Mouse (Mus musculus) olfactory bulb, adult 2 months (tissue): Measurements from ENCODE around the gene Iqsec3. TPM values are rescaled to one million over a fixed set of nuclear protein-coding genes. Genes with fewer than 3 reads are reported as not detected.

Experiments
- H3K27ac ChIP-seq: fragments of 200-500 bp; 2 replicates; pipeline ENCODE4 v1.5.1; 2012; ENCODE audit warnings: low read depth, low read length; ENCODE audit not compliant: insufficient read depth
- H3K4me1 ChIP-seq: fragments of 200-500 bp; 2 replicates; pipeline ENCODE4 v1.6.1; 2012; ENCODE audit warnings: low read length; ENCODE audit not compliant: control insufficient read depth, insufficient read depth
- H3K4me3 ChIP-seq: fragments of 200-500 bp; 2 replicates; pipeline ENCODE4 v1.5.1; 2012; ENCODE audit warnings: mild to moderate bottlenecking, low read depth, low read length, moderate library complexity; ENCODE audit not compliant: insufficient read depth
- CTCF ChIP-seq: fragments of 200-500 bp; IDR thresholded peaks from 2 replicates; pipeline ENCODE4 v1.5.1; 2012; ENCODE audit warnings: low read depth, mild to moderate bottlenecking, low read length, moderate library complexity; ENCODE audit not compliant: insufficient read depth
- POLR2A ChIP-seq: fragments of 200-500 bp; IDR thresholded peaks from 2 replicates; pipeline ENCODE4 v1.6.1; 2012; ENCODE audit warnings: mild to moderate bottlenecking, low read depth, low read length, moderate library complexity; ENCODE audit not compliant: insufficient read depth
- WGBS: fragments of 180-500 bp; shearing (Covaris S2); methylation state at CpG from one replicate; pipeline ENCODE4 v1.1.7; 2018; 5-methylcytosine and 5-hydroxymethylcytosine counted together
- polyA plus RNA-seq: library from polyadenylated mRNA; stranded (reverse); fragments of >200 nt; gene quantifications from 2 replicates; pipeline ENCODE4 v1.2.4, GENCODE M21; 2012; ENCODE audit warnings: low replicate concordance; ENCODE audit not compliant: missing spikeins, insufficient read depth, insufficient read length

Iqsec3 gene
- polyA plus RNA-seq, 1 experiment: not detected

DNA sequence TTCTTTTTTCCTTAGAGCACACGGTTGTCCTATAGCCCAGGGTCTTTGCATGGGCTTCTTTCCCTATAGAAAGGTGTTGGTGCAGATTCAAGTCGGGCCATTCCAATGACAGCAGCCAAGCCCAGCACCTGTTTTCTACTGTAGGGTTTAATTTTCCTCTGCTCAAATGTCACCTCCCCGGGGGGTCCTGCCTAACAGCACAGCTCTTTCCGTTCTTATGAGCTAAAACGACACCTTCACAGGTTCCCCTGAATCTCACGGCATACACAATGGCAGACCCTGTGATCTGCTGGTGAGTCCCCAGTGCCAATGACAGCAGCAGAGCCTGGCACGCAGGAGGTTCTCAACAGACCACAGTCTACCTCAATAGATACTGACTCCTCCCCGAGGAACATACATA is 16.1 kb downstream of the Iqsec3 start:
- 0 out of 2 replicates have a peak overlapping the region, but pooled peaks have one; percentile 0 for H3K27ac ChIP-seq
- H3K4me3 ChIP-seq: no peak overlapping the region
- 50% methylated on average over 8 of the region's 8 CpGs for WGBS
- TF ChIP-seq POLR2A (no peak), CTCF (no peak)
- H3K4me1 ChIP-seq: peaks cover 41% of the 10 kb centered on the region

DNA sequence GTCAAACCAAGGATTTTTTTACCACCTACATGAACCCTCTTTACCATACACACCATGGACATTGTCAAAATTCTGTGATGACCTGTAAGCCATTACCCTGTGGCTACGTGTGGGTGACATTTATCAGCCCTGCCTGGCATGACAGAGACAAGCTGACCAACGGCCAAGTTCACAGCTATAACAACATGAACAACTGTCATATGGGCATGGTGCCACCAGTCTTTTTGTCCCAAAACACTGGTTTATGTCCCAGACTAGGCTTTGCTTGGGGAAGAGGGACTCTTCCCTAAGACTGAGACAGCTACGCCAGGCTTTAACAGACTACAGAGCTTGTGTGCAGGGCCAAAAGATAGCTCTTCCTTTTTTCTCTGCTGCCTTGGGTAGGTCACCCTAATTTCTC is 16.8 kb downstream of the Iqsec3 start:
- TF ChIP-seq CTCF (no peak), POLR2A (no peak)
- H3K27ac ChIP-seq: no peak overlapping the region
- 68% methylated on average over 3 of the region's 3 CpGs for WGBS
- peaks cover 43% of the 10 kb centered on the region for H3K4me1 ChIP-seq
- H3K4me3 ChIP-seq: no peak overlapping the region

DNA sequence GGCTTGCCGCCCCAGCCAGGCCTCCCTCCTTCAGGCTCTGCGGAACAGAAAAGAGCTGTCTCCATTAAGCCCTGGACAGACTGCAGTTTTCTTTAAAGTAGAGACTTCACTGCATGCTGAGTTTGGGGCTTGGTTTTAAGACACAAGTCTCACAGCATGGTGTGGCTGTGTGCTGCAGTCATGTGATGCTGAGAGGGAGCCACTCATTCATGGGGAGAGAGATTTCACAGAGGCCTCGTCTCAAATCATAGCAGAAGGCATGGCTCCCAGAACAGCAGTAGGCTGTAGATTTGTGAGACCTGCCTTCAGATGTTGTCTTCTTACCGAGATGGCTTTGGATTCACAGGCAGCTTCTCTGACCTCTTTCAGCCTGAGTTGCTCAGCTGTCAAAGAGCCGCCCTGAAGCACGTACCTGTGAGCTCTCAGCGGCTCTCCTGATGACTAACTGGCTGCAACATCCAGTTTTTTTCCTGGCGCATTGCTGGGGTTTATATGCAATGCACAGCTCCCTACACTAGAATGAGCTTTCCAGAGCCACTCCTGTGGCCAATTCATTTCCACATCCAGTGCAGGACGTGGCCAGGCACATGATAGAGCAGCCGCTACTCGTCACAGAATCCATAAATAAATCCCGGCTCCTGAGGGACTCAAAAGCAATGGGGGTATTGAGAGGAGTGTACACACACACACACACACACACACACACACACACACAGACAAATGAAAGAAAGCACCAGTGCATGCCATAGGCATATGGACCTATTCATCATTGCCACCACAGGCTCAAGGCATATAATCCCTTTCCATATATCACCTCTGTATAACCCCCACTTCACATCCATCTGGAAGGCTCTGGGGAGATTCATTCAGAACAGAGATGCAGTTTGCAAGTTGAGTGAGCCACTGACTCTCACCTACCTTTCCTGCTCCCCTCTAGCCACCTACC is 18.7 kb downstream of the Iqsec3 start:
- Histone ChIP-seq H3K27ac (peak overlapping the region; percentile 51; the same call in 1 of the 2 replicates), H3K4me1 (peaks cover 43% of the 10 kb centered on the region), H3K4me3 (no peak overlapping the region)
- TF ChIP-seq POLR2A (no peak), CTCF (no peak)
- 55% methylated on average over 12 of the region's 12 CpGs for WGBS

DNA sequence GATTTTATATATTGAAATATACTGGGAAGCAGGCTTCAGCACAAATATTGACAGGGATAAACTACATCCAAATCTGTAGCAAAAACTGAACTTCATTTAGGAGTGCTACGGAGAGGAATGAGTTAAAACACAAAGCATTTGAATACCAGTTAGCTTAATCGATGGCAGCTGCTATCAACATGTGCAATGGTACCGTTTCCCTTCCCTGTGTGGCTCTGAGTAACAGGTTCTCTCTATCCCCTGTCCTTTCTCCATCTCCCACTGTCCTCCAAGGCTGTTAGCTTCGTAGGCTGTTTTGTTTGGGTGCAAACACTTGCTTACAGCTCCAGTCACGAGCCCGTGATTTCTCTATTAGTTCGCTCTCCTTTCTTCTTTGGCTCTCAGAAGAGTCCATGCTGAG is 19.7 kb downstream of the Iqsec3 start:
- 34% methylated on average over 7 of the region's 7 CpGs for WGBS
- H3K27ac ChIP-seq: no peak overlapping the region
- H3K4me3 ChIP-seq: no peak overlapping the region
- TF ChIP-seq POLR2A (no peak), CTCF (no peak)
- peaks cover 39% of the 10 kb centered on the region for H3K4me1 ChIP-seq

DNA sequence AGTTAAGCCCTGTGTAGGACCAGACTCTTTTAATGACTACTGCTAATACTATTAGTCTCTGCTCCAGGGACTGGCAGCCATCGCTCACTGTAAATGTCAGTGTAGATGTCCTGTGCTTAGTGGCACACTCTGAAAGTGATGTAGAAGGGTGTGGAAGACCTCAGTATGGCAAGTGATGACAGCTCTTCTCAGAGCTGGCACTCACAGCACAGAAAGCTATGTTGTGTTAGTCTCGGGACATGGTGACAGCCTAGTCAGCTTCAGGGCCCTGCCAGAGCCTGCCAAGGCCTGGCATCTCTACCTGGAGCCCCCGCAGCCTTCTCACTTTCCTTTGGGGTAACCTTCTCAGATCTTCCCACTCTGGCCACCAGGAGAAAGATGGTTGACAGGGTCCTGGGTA is 21.8 kb downstream of the Iqsec3 start:
- 86% methylated on average over 3 of the region's 3 CpGs for WGBS
- Histone ChIP-seq H3K4me3 (no peak overlapping the region), H3K27ac (no peak overlapping the region), H3K4me1 (peaks cover 30% of the 10 kb centered on the region)
- TF ChIP-seq POLR2A (no peak), CTCF (no peak)

DNA sequence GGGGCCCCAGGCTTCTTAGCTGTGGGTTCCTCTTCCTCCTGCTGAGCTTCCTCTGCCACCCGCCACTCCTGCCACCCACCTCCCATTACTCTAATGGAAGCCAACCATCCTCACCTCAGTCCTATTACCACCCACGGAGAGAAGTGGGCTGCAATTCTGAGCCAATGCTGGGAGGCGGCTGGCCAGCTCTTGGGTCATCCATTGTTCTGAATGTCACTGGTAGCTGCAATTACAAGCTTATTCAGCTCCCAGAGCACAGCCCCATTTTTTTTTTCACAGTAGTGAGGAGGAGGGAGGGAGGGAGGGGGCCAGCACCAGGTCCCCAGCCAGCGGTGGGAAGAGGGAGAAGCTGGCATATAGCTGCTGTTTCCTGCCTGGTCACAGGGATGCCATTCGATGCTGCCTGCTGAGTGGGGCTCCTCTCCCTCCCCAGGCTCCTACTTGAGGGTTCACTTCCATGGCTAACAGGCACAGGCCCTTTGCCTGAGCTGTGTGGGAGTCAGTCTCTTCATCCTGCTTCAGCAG is 32.7 kb downstream of the Iqsec3 start:
- 11% methylated on average over 5 of the region's 5 CpGs for WGBS
- Histone ChIP-seq H3K4me1 (peaks cover 35% of the 10 kb centered on the region), H3K27ac (peak overlapping the region; percentile 55), H3K4me3 (no peak overlapping the region)
- TF ChIP-seq CTCF (no peak), POLR2A (no peak)

DNA sequence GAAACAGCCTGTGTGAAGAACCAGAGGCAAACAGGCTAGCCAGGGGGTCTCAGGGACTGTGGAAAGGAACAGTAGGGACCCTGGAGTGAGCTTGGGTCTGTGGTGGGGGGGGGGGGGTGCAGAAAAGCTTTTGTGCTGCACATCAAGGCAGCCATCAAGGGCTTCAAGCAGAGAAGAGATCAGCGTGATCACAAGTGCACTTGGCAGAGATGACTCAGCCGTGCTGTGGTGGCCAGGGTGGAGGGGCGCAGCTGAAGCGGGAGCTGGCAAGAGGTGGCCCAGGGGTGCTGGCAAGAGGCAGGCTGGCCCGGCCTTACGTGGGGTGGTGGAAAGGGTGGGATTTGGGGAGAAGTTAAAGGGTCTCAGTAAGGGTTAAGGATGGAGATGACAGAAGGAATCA is 48.6 kb downstream of the Iqsec3 start:
- no peak for TF ChIP-seq POLR2A
- no peak for TF ChIP-seq CTCF
- 15% methylated on average over 6 of the region's 6 CpGs for WGBS
- no peak overlapping the region for H3K4me3 ChIP-seq
- H3K27ac ChIP-seq: peak overlapping the region; percentile 12; the same call in 1 of the 2 replicates
- peaks cover 18% of the 10 kb centered on the region for H3K4me1 ChIP-seq

DNA sequence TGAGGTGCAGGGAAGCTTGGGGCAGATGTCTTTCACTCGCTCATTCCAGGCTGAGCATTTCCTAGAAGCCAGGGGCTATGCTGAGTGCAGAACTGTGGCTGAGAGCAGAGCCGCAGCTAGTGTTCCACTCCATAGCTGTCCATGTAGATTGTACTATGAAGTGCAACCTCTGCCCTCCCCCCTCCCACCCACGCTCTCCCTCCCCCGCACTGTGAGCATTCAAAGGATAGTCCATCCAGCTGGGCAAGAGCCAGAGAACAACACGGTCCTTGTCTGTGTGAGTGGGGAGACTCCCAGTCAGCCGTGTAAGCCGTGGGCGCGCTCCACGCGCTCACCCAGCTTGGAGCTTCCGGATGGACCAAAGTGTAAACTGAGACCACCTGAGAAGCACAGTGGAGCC is 49.1 kb downstream of the Iqsec3 start:
- Histone ChIP-seq H3K4me3 (no peak overlapping the region), H3K27ac (no peak overlapping the region), H3K4me1 (peaks cover 18% of the 10 kb centered on the region)
- TF ChIP-seq CTCF (no peak), POLR2A (no peak)
- 41% methylated on average over 12 of the region's 12 CpGs for WGBS

DNA sequence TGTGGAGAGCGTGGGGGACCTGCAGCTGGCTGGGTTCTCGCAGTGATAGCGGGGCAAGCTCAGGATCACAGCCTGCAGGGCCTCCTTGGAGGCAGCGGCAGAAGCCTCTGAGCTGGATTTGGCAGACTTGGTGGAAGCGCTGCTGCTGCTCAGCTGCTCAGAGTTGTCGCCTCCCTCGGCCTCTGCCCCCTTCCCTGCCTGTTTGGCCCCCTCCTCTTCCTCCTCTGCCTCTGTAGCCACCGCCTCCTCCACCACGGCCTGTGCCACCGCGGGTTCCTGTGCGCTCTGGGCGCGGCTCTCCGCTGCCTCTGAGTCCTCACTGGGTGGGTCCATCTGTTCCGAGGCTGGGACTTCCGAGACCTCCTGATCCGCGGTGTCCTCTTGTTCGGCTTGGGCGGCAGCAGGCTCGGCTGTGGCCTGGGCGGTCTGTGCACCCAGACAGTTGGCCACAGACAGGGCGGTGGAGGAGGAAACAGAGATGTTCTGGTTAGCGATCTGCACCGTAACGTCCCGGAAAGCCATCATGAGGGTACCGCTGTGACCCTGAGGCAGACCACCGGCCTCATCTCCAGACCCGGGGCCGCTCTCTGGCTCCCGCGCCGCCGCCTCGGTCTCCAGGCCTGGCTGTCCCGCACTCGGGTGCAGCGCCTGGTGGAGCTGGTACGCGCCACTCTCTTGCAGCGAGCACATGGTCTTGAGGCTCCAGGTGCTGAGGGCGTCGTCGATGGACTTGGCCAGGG is 60.8 kb downstream of the Iqsec3 start:
- TF ChIP-seq CTCF (no peak), POLR2A (no peak)
- Histone ChIP-seq H3K4me3 (no peak overlapping the region), H3K4me1 (peaks cover 31% of the 10 kb centered on the region), H3K27ac (no peak overlapping the region)
- WGBS: 35% methylated on average over 46 of the region's 46 CpGs
